Mouse (Mus musculus) cerebellum, adult 2 months (tissue): ENCODE results near the gene Dscam. TPM values are rescaled to one million over a fixed set of nuclear protein-coding genes. Genes with fewer than 3 reads are reported as not detected.

ENCODE experiments used
- DNase-seq, 2 experiments: peaks; one replicate each; pipeline ENCODE4 v3.0.0; 2021
- H3K27ac ChIP-seq: fragments of 200-500 bp; 2 replicates; pipeline ENCODE4 v1.5.1; 2012; ENCODE audit warnings: low read length, control low read depth, inconsistent platforms; ENCODE audit not compliant: insufficient read depth
- H3K27me3 ChIP-seq: fragments of 200-500 bp; 2 replicates; pipeline ENCODE4 v1.6.1; 2012; ENCODE audit warnings: inconsistent platforms, mild to moderate bottlenecking, low read length, moderate library complexity; ENCODE audit not compliant: control insufficient read depth, insufficient read depth
- H3K4me1 ChIP-seq: fragments of 200-500 bp; 2 replicates; pipeline ENCODE4 v1.6.1; 2011; ENCODE audit warnings: low read length; ENCODE audit not compliant: control insufficient read depth, insufficient read depth
- H3K4me3 ChIP-seq: fragments of 200-500 bp; replicated peaks from 2 replicates; pipeline ENCODE3; 2011; ENCODE audit warnings: mild to moderate bottlenecking, low read depth, low read length, control low read depth; ENCODE audit not compliant: insufficient read depth
- CTCF ChIP-seq: fragments of 200-500 bp; IDR thresholded peaks from 2 replicates; pipeline ENCODE4 v1.5.1; 2011; ENCODE audit warnings: low read depth, mild to moderate bottlenecking, control low read depth, low read length, moderate library complexity, borderline replicate concordance; ENCODE audit not compliant: insufficient read depth
- POLR2A ChIP-seq: fragments of 200-500 bp; IDR thresholded peaks from 2 replicates; pipeline ENCODE4 v1.6.1; 2011; ENCODE audit warnings: low read length, control low read depth, borderline replicate concordance; ENCODE audit not compliant: insufficient read depth
- WGBS: fragments of 180-500 bp; shearing (Covaris S2); methylation state at CpG from one replicate; pipeline ENCODE4 v1.1.7; 2018; 5-methylcytosine and 5-hydroxymethylcytosine counted together
- polyA plus RNA-seq: library from polyadenylated mRNA; depleted of rRNA; stranded (reverse); fragments of >200 nt; gene quantifications from 2 replicates; pipeline ENCODE4 v1.2.3, GENCODE M21; 2012

Dscam gene
- polyA plus RNA-seq, 1 experiment: 16.0 TPM

DNA sequence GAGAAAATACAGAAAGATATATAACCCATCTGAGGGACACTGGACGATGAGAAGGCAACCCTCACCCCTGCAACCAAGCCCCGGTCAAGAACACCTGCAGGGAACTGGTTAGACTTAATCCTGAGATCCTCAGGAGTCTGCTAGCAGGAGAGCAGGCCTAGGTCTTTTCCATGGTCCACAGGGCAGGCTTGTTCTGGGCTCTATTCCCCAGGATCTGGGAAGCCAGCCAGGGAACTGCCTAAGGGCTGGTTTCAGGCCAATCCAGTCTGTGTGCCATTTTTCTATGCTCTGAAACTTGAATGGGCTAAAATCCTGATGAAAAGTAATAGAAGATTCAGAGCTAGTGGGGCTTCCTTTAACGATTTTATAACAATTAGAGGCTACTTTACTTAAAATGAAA, 173.7 kb downstream of the Dscam start:
- Histone ChIP-seq H3K4me3 (no peak overlapping the region), H3K27me3 (no peaks in the 10 kb centered on the region), H3K27ac (no peak overlapping the region), H3K4me1 (peaks cover 3% of the 10 kb centered on the region; the same call in 1 of the 2 replicates)
- TF ChIP-seq CTCF (no peak), POLR2A (no peak)
- WGBS: 5% methylated on average over 3 of the region's 3 CpGs
- DNase-seq: peak; percentile 86 to 92

DNA sequence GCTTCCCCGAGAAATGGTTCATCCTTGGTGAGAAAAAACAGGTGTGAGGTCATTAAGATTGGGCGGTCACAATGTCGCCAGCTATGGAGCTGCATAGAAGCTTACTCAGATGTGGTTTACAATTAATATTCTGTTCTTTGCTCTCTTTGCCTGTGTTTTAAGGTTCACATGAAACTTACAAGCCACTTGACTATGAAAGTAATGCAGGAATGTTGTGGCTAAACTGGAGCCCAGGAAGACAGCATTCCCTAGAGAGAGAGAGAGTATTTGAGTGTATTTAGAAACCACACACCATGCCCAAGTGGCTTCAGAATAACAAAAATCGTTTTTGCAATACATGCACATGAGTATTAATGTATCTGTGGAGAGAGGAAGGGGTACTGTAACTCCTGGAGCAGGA, 174.7 kb downstream of the Dscam start:
- Histone ChIP-seq H3K27ac (no peak overlapping the region), H3K4me1 (peaks cover 3% of the 10 kb centered on the region; the same call in 1 of the 2 replicates), H3K27me3 (no peaks in the 10 kb centered on the region), H3K4me3 (no peak overlapping the region)
- 87% methylated on average over 4 of the region's 4 CpGs for WGBS
- no peak for TF ChIP-seq POLR2A
- no peak for TF ChIP-seq CTCF
- DNase-seq: no peak

DNA sequence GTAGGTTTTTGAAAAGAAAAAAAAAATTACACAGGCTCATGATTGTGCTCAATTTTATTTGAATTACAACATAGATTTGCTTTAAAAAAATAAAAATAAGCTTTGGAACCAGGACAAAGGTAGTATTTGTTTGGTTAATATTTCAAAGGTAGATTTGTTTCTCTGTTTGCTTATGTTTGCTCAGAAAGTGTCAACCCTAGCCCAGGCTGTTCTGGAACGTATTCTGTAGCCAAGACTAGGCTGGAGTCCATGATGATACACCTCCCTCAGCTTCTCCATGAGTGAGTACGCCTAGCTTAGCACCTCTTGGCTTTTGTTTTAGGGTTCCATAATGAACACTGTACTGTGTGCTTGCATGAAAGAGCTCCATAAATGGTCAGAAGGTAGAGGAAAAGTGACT, 183.2 kb downstream of the Dscam start:
- WGBS: 65% methylated on average over 2 of the region's 2 CpGs
- no peak for DNase-seq

DNA sequence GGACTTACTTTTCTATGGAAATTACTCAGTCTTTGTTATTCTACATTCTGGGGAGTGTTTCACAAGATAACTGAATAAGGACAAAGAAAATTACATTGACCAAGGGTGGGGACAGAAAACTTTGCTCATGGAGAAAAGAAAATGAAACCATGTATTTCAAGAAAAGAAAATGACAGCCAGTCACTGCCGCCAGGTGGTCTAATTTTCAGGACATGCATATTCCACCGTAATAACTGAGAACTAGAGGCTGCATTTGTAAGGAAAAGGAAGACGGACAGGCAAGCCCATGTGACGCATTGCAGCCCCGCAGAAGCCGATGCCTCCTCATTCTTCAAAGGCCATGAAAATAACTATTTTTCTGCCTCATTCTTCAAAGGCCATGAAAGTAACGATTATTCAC, 197.3 kb downstream of the Dscam start:
- no peak for DNase-seq
- H3K4me1 ChIP-seq: no peaks in the 10 kb centered on the region
- 79% methylated on average over 7 of the region's 7 CpGs for WGBS
- H3K27me3 ChIP-seq: no peaks in the 10 kb centered on the region
- H3K27ac ChIP-seq: no peak overlapping the region
- TF ChIP-seq POLR2A (no peak), CTCF (no peak)
- H3K4me3 ChIP-seq: no peak overlapping the region

More for the DNA sequence above, 183.2 kb downstream of the Dscam start:
- no peak overlapping the region for H3K27ac ChIP-seq
- TF ChIP-seq POLR2A: no peak
- TF ChIP-seq CTCF: no peak
- no peaks in the 10 kb centered on the region; the same call in 1 of the 2 replicates for H3K27me3 ChIP-seq
- no peaks in the 10 kb centered on the region for H3K4me1 ChIP-seq
- H3K4me3 ChIP-seq: no peak overlapping the region

DNA sequence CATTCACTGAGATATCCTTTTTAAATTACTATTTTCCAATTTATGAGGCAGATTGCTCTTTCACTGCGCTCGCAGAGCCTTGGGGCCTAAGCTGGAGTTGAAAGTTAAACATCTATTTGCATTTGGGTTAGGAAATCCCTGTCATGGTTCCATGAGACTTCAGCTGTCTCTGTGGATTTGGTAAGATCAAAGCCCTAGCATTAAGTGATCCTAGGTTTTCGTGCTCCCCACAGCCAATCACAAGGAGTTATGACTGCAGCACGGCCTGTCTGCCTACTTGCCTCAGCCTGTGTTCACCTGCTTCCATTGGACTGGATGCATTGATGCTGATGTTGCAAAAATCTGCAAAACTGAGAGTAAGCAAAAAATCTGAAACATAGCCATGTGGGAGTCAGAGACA, 198.8 kb downstream of the Dscam start:
- Histone ChIP-seq H3K4me1 (no peaks in the 10 kb centered on the region), H3K27ac (no peak overlapping the region), H3K4me3 (no peak overlapping the region), H3K27me3 (no peaks in the 10 kb centered on the region)
- WGBS: 91% methylated on average over 4 of the region's 4 CpGs
- no peak for TF ChIP-seq POLR2A
- TF ChIP-seq CTCF: no peak
- no peak for DNase-seq

DNA sequence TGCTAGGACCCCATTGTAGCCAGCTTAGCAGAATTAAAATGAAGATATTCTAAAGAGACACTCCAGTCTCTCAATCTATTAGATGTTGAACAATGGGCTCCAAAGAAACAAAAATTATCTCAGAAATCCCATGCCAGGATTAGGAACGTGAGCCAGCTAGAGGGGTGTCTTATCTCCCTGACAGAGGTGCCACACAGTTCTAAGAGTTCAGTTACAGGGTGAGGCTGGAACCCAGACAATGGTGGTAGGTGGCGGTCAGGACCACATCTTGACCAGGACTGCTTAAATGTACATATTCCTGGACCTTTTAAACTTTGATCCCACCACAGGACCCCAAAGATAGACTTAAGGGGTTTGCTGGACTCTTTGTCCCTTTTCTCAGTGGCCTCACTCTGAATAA, 200.1 kb downstream of the Dscam start:
- H3K4me1 ChIP-seq: no peaks in the 10 kb centered on the region
- H3K27ac ChIP-seq: no peak overlapping the region
- TF ChIP-seq POLR2A: no peak
- TF ChIP-seq CTCF: no peak
- DNase-seq: no peak
- 90% methylated on average over 2 of the region's 2 CpGs for WGBS
- H3K4me3 ChIP-seq: no peak overlapping the region
- no peaks in the 10 kb centered on the region for H3K27me3 ChIP-seq

DNA sequence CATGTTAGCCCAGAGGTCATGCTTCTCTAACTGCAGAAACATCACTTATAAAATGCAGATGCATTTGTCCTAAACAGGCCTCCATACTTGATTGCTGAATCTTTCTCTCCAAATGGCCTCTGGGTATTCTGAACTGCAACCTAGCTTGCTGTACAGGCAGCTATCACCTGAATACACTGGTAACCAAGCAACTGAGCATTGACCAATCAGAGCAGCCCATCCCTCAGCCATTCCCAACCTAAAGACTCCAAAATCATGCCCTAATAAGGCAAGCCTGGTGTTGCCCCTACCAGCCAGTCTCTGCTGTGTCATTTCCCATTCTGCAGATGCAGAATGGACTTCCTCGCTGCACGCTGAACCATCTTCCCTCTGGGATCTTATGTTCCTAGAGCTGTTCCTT, 200.9 kb downstream of the Dscam start:
- 94% methylated on average over 2 of the region's 2 CpGs for WGBS
- DNase-seq: no peak
- Histone ChIP-seq H3K4me1 (no peaks in the 10 kb centered on the region), H3K27me3 (no peaks in the 10 kb centered on the region), H3K4me3 (no peak overlapping the region), H3K27ac (peak overlapping the region; percentile 39; the same call in 1 of the 2 replicates)
- TF ChIP-seq CTCF (no peak), POLR2A (no peak)

DNA sequence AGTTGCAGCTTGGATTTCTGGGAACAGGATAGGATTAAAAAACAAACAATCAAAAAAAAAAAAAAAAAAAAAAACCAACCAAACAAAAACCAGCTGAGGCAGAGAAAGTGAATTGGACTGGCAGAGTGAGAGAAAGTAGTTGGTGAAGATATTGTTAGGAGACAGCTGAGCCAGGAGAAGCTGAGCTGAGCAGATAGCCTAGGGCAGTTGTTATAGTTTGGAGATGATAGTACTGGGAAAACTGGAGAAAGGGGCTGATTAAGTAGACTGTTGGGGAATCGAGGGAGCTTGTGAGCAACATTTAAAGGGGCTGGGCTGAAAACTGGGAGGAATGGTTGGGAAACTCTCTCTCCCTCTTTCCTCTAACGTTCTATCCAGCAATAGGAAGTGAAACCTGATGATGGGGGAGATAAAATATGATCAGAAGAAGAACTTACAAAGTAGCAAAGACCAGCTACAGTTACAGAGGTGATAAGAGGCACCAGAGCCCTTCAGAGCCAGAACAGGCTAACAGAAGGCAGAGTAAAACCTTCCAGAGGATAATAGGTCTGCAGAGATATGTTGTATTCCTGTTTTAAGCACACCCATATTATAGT, 201.6 kb downstream of the Dscam start:
- no peak overlapping the region for H3K27ac ChIP-seq
- DNase-seq: no peak
- H3K27me3 ChIP-seq: no peaks in the 10 kb centered on the region
- H3K4me1 ChIP-seq: no peaks in the 10 kb centered on the region
- TF ChIP-seq POLR2A (no peak), CTCF (no peak)
- 72% methylated on average over 2 of the region's 2 CpGs for WGBS
- no peak overlapping the region for H3K4me3 ChIP-seq

DNA sequence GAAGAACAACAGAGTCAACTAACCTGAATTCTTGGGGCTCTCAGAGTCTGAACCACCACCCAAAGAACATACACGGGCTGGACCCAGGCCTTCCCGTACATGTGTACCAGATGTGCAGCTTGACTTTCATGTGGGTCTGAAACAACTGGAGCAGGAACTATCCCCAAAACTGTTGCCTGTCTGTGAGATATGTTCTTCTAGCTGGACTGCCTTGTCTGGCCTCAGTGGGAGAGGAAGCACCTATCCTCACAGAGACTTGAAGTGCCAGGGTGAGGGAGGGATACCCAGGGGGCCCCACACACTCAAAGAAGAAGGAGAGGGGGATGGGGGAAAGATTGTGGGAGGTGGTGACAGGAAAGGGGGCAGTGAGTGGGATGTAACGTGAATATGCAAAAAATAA, 210.9 kb downstream of the Dscam start:
- Histone ChIP-seq H3K27me3 (no peaks in the 10 kb centered on the region), H3K27ac (no peak overlapping the region), H3K4me3 (no peak overlapping the region), H3K4me1 (no peaks in the 10 kb centered on the region; the same call in 1 of the 2 replicates)
- WGBS: 95% methylated on average over 3 of the region's 3 CpGs
- TF ChIP-seq CTCF (no peak), POLR2A (no peak)
- no peak for DNase-seq
